Comparison of ENCODE assay signal across 9 mouse cellular contexts in genomic region chr3:55461685-55462655, GRCm38 (mm10). TPM values are rescaled to one million over a fixed set of nuclear protein-coding genes. Genes with fewer than 3 reads are reported as not detected.
DNase-seq lines count a peak whose midpoint lies in the region; ATAC-seq and TF ChIP-seq lines count a peak whose summit lies in the region.
"Had no signal": no experiment of that assay in that cellular context is flagged by ENCODE, and none has a peak within 500 bp of the region (broad histone marks: within the 10 kb centered on the region; RNA-seq: fewer than 3 reads in every experiment).

No protein-coding gene starts in this region.

- peak overlapping the region; percentile 46 for H3K4me2 ChIP-seq in liver, embryonic 11.5 days
- H3K4me2 ChIP-seq in liver, postnatal 0 days (ENCODE audit: low read depth, low read length), result no peak overlapping the region
- H3K4me2 ChIP-seq in embryonic facial prominence, embryonic 14.5 days (ENCODE audit: low read depth, low read length), result peak overlapping the region; percentile 66
- peak overlapping the region; percentile 58 for H3K4me2 ChIP-seq in hindbrain, embryonic 15.5 days
- peak overlapping the region; percentile 68 for H3K4me2 ChIP-seq in limb, embryonic 13.5 days (replicated peaks)

- no peak for TF ChIP-seq CTCF in liver, postnatal 0 days (IDR thresholded peaks at IDR 0.05; ENCODE audit: low read depth)

- H3K27ac ChIP-seq in liver, embryonic 11.5 days (ENCODE audit: low read depth, low read length), result no peak overlapping the region
- H3K27ac ChIP-seq in liver, postnatal 0 days (ENCODE audit: low read depth), result no peak overlapping the region
- peak overlapping the region; percentile 59 for H3K27ac ChIP-seq in embryonic facial prominence, embryonic 14.5 days (replicated peaks; ENCODE audit: low read depth, low read length)
- peak overlapping the region; percentile 83 for H3K27ac ChIP-seq in hindbrain, embryonic 15.5 days (replicated peaks)
- peak overlapping the region; percentile 28; the same call in 1 of the 2 replicates for H3K27ac ChIP-seq in limb, embryonic 13.5 days

- no peak for ATAC-seq in liver, embryonic 11.5 days (replicated peaks; ENCODE audit: low FRiP score)
- no peak for ATAC-seq in liver, postnatal 0 days
- ATAC-seq in embryonic facial prominence, embryonic 14.5 days (ENCODE audit: low read depth), result peak; percentile 91
- peak; percentile 91 for ATAC-seq in hindbrain, embryonic 15.5 days (ENCODE audit: low FRiP score, low read depth)
- ATAC-seq in limb, embryonic 13.5 days (ENCODE audit: low FRiP score, low read depth), result peak; percentile 66; the same call in 1 of the 2 replicates

- no peak for DNase-seq in liver, embryonic 11.5 days (ENCODE audit: low spot score)
- DNase-seq in liver, postnatal 0 days, result no peak
- DNase-seq in adrenal gland, postnatal 14 days, result peak; percentile 58
- peak; percentile 85 for DNase-seq in embryonic facial prominence, embryonic 14.5 days (ENCODE audit: low spot score)
- peak; percentile 91 for DNase-seq in right cerebral cortex, postnatal 25 days
- no peak for DNase-seq in spleen, adult 18-20 months

- WGBS in liver, embryonic 11.5 days, result 5% methylated on average over 17 of the region's 17 CpGs
- WGBS in liver, postnatal 0 days (ENCODE audit: insufficient replicate concordance), result 7% methylated on average over 17 of the region's 17 CpGs
- under 1% methylated on average over 17 of the region's 17 CpGs for WGBS in embryonic facial prominence, embryonic 14.5 days
- under 1% methylated on average over 17 of the region's 17 CpGs for WGBS in hindbrain, embryonic 15.5 days
- WGBS in limb, embryonic 13.5 days, result 1% methylated on average over 17 of the region's 17 CpGs

- no peaks in the 10 kb centered on the region for H3K36me3 ChIP-seq in liver, embryonic 11.5 days (ENCODE audit: control insufficient read depth, insufficient read depth, low read length)
- no peaks in the 10 kb centered on the region for H3K36me3 ChIP-seq in liver, postnatal 0 days (replicated peaks; ENCODE audit: insufficient read depth, low read length)
- H3K36me3 ChIP-seq in embryonic facial prominence, embryonic 14.5 days (ENCODE audit: control insufficient read depth, insufficient read depth, low read length), result no peaks in the 10 kb centered on the region
- peaks cover 14% of the 10 kb centered on the region for H3K36me3 ChIP-seq in hindbrain, embryonic 15.5 days
- no peaks in the 10 kb centered on the region for H3K36me3 ChIP-seq in limb, embryonic 13.5 days

- H3K9me3 ChIP-seq in liver, embryonic 11.5 days (ENCODE audit: control insufficient read depth, low read length), result no peaks in the 10 kb centered on the region
- H3K9me3 ChIP-seq in liver, postnatal 0 days (ENCODE audit: low read length), result no peaks in the 10 kb centered on the region
- H3K9me3 ChIP-seq in embryonic facial prominence, embryonic 14.5 days (ENCODE audit: control insufficient read depth, low read length), result no peaks in the 10 kb centered on the region
- H3K9me3 ChIP-seq in hindbrain, embryonic 15.5 days, result no peaks in the 10 kb centered on the region
- H3K9me3 ChIP-seq in limb, embryonic 13.5 days, result 0 out of 2 replicates have a peak, but pooled peaks cover 7% of the 10 kb centered on the region

- TF ChIP-seq EP300 in liver, postnatal 0 days (IDR thresholded peaks at IDR 0.05; ENCODE audit: low read depth), result no peak

- H3K9ac ChIP-seq in liver, embryonic 11.5 days (ENCODE audit: low read depth, low read length), result no peak overlapping the region
- no peak overlapping the region for H3K9ac ChIP-seq in liver, postnatal 0 days (replicated peaks)
- H3K9ac ChIP-seq in embryonic facial prominence, embryonic 14.5 days (ENCODE audit: low read depth, low read length), result peak overlapping the region; percentile 41
- H3K9ac ChIP-seq in hindbrain, embryonic 15.5 days, result peak overlapping the region; percentile 35
- H3K9ac ChIP-seq in limb, embryonic 13.5 days, result peak overlapping the region; percentile 53

- no peaks in the 10 kb centered on the region for H3K27me3 ChIP-seq in liver, embryonic 11.5 days (replicated peaks; ENCODE audit: control insufficient read depth, insufficient read depth, low read length)
- H3K27me3 ChIP-seq in liver, postnatal 0 days (ENCODE audit: insufficient read depth, low read length), result no peaks in the 10 kb centered on the region
- H3K27me3 ChIP-seq in embryonic facial prominence, embryonic 14.5 days (replicated peaks; ENCODE audit: control insufficient read depth, insufficient read depth, low read length), result no peaks in the 10 kb centered on the region
- H3K27me3 ChIP-seq in hindbrain, embryonic 15.5 days, result no peaks in the 10 kb centered on the region
- no peaks in the 10 kb centered on the region for H3K27me3 ChIP-seq in limb, embryonic 13.5 days

- no peak overlapping the region for H3K4me3 ChIP-seq in liver, embryonic 11.5 days (ENCODE audit: low read depth, low read length)
- H3K4me3 ChIP-seq in liver, postnatal 0 days (ENCODE audit: low read depth, low read length), result no peak overlapping the region
- H3K4me3 ChIP-seq in embryonic facial prominence, embryonic 14.5 days (ENCODE audit: low read depth, low read length), result peak overlapping the region; percentile 23
- H3K4me3 ChIP-seq in hindbrain, embryonic 15.5 days, result peak overlapping the region; percentile 31
- H3K4me3 ChIP-seq in limb, embryonic 13.5 days, result peak overlapping the region; percentile 32

- no peaks in the 10 kb centered on the region for H3K4me1 ChIP-seq in liver, embryonic 11.5 days (replicated peaks; ENCODE audit: control insufficient read depth, insufficient read depth, low read length)
- no peaks in the 10 kb centered on the region; the same call in 1 of the 2 replicates for H3K4me1 ChIP-seq in liver, postnatal 0 days (ENCODE audit: insufficient read depth)
- no peaks in the 10 kb centered on the region; the same call in 1 of the 2 replicates for H3K4me1 ChIP-seq in embryonic facial prominence, embryonic 14.5 days (ENCODE audit: control insufficient read depth, insufficient read depth, low read length)
- H3K4me1 ChIP-seq in hindbrain, embryonic 15.5 days (replicated peaks), result peaks cover 25% of the 10 kb centered on the region
- H3K4me1 ChIP-seq in limb, embryonic 13.5 days, result peaks cover 18% of the 10 kb centered on the region

RNA-seq across cellular contexts. Expression of gene Gm21954, which starts 10.0 kb away (rescaled TPM):
- polyA plus RNA-seq in liver, embryonic 11.5 days (2014; fragmentation: Nextera tagmentation; extraction: Ambion mirVana), result not detected in 2 replicates
- polyA plus RNA-seq in liver, postnatal 0 days (2015; fragmentation: Nextera tagmentation; extraction: Ambion mirVana), result not detected in 2 replicates
- not detected in 2 replicates for total RNA-seq in adrenal gland, postnatal 14 days (2021)
- not detected in 2 replicates for polyA plus RNA-seq in embryonic facial prominence, embryonic 14.5 days (2014; fragmentation: Nextera tagmentation; extraction: Ambion mirVana)
- polyA plus RNA-seq in hindbrain, embryonic 15.5 days (2015; fragmentation: Nextera tagmentation; extraction: Ambion mirVana), result not detected in 2 replicates
- polyA plus RNA-seq in limb, embryonic 13.5 days (2015; fragmentation: Nextera tagmentation; extraction: Ambion mirVana), result not detected in 2 replicates
- polyA plus RNA-seq: spleen, adult 2 months had no signal

Comparison
In these comparisons a context has a peak if more than half of its experiments do, and no peak if none do; other contexts are left out.
1. ATAC-seq: peak in embryonic facial prominence, embryonic 14.5 days (single experiment), hindbrain, embryonic 15.5 days (single experiment) and limb, embryonic 13.5 days (single experiment); none in liver, embryonic 11.5 days (single experiment) and liver, postnatal 0 days (single experiment).
2. DNase-seq: peak in adrenal gland, postnatal 14 days (single experiment), embryonic facial prominence, embryonic 14.5 days (single experiment) and right cerebral cortex, postnatal 25 days (single experiment); none in liver, embryonic 11.5 days (single experiment), liver, postnatal 0 days (single experiment) and spleen, adult 18-20 months (0 of 2).
3. H3K27ac ChIP-seq: peak in embryonic facial prominence, embryonic 14.5 days (single experiment), hindbrain, embryonic 15.5 days (single experiment) and limb, embryonic 13.5 days (single experiment); none in liver, embryonic 11.5 days (single experiment) and liver, postnatal 0 days (single experiment).
4. H3K4me3 ChIP-seq: peak in embryonic facial prominence, embryonic 14.5 days (single experiment), hindbrain, embryonic 15.5 days (single experiment) and limb, embryonic 13.5 days (single experiment); none in liver, embryonic 11.5 days (single experiment) and liver, postnatal 0 days (single experiment).
5. H3K9ac ChIP-seq: peak in embryonic facial prominence, embryonic 14.5 days (single experiment), hindbrain, embryonic 15.5 days (single experiment) and limb, embryonic 13.5 days (single experiment); none in liver, embryonic 11.5 days (single experiment) and liver, postnatal 0 days (single experiment).